Mouse (Mus musculus) limb, embryonic 11.5 days (tissue): ENCODE data around the gene Rnaseh2c. TPM values are rescaled to one million over a fixed set of nuclear protein-coding genes. Genes with fewer than 3 reads are reported as not detected.
A peak's percentile ranks its signal among the peaks of the same experiment; 100 is the strongest.

Experiments
- ATAC-seq: fragments of 200-750 bp; cut with Nextera tagmentation; 2 replicates; pipeline ENCODE4 v1.8.0; 2017; ENCODE audit warnings: low read depth; ENCODE audit not compliant: insufficient number of reproducible peaks, low FRiP score, low TSS enrichment
- DNase-seq: peaks from one replicate; pipeline ENCODE4 v3.0.0-alpha.2; 2015; ENCODE audit warnings: low spot score
- H3K27ac ChIP-seq: fragments of 300-500 bp; sonication (generic); replicated peaks from 2 replicates; pipeline ENCODE4 v1.5.1; 2014; ENCODE audit warnings: low read depth, mild to moderate bottlenecking, low read length
- H3K27me3 ChIP-seq: fragments of 300-500 bp; sonication (generic); 2 replicates; pipeline ENCODE4 v1.6.1; 2014; ENCODE audit warnings: mild to moderate bottlenecking, low read length, mixed read lengths; ENCODE audit not compliant: control insufficient read depth, insufficient read depth
- H3K36me3 ChIP-seq: fragments of 300-500 bp; sonication (generic); 2 replicates; pipeline ENCODE4 v1.6.1; 2014; ENCODE audit warnings: mild to moderate bottlenecking, low read length, moderate library complexity, mixed read lengths; ENCODE audit not compliant: control insufficient read depth, insufficient read depth
- H3K4me1 ChIP-seq: fragments of 300-500 bp; sonication (generic); 2 replicates; pipeline ENCODE4 v1.6.1; 2014; ENCODE audit warnings: low read length, mixed read lengths; ENCODE audit not compliant: control insufficient read depth, insufficient read depth
- H3K4me2 ChIP-seq: fragments of 300-500 bp; sonication (generic); 2 replicates; pipeline ENCODE4 v1.6.1; 2014; ENCODE audit warnings: low read depth, mild to moderate bottlenecking, moderate library complexity; ENCODE audit not compliant: severe bottlenecking
- H3K4me3 ChIP-seq: fragments of 300-500 bp; sonication (generic); 2 replicates; pipeline ENCODE4 v1.5.1; 2014; ENCODE audit warnings: low read depth, low read length
- H3K9ac ChIP-seq: fragments of 300-500 bp; sonication (generic); 2 replicates; pipeline ENCODE4 v1.6.1; 2014; ENCODE audit warnings: mild to moderate bottlenecking, low read length
- H3K9me3 ChIP-seq: fragments of 300-500 bp; sonication (generic); 2 replicates; pipeline ENCODE4 v1.6.1; 2016; ENCODE audit warnings: low read length; ENCODE audit not compliant: control insufficient read depth
- WGBS: fragments of 180-500 bp; shearing (Covaris S2); extraction: QIAGEN DNeasy Blood & Tissue Kit; methylation state at CpG from one replicate; pipeline ENCODE4 v1.1.7; 2014; 5-methylcytosine and 5-hydroxymethylcytosine counted together
- polyA plus RNA-seq: library from polyadenylated mRNA; unstranded; fragments of >200 nt; fragmentation: Nextera tagmentation; extraction: Ambion mirVana; gene quantifications from 2 replicates; pipeline ENCODE4 v1.2.1, GENCODE M21; 2014

The Rnaseh2c gene
- polyA plus RNA-seq, 1 experiment from 2014 or later, result 185 TPM

- DNase-seq, result no peak
- ATAC-seq, result no peak
- Histone ChIP-seq H3K36me3 (no peaks in the 10 kb centered on the region), H3K27ac (no peak overlapping the region), H3K4me2 (no peak overlapping the region; the same call in 1 of the 2 replicates), H3K4me3 (no peak overlapping the region), H3K9ac (no peak overlapping the region), H3K4me1 (peaks cover 4% of the 10 kb centered on the region; the same call in 1 of the 2 replicates), H3K27me3 (no peaks in the 10 kb centered on the region), H3K9me3 (no peaks in the 10 kb centered on the region)
- WGBS, result 80% methylated on average over 9 of the region's 9 CpGs
These were observed 30.4 kb downstream of the Rnaseh2c start for GRCm38 (mm10) chr19:5632120-5632519.

DNA sequence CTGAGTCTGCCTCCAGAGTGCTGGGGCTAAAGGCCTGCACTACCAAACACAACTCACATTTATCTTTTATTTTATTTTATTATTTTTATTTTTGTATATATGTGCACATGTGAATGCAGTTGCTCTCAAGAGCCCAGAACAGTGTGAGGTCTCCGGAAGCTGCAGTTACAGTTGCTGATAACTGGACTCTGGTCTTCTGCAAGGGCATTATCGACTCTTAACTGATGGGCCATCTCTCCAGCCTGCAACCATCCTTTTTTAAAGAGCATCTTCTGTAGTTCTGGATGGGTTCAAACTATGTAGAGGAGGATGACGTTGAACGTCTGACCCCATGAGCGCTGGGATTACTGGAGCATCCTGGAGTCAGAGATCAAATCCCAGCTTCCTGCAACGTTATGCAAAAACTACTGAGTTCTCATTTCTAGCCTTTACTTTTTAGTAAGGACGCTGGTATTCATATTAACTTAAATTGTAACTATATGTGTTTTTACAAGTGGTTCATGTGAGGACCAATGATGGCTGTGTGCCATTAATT lies 34.4 kb downstream of the Rnaseh2c start:
- Histone ChIP-seq H3K4me2 (no peak overlapping the region), H3K27me3 (no peaks in the 10 kb centered on the region), H3K9me3 (no peaks in the 10 kb centered on the region), H3K9ac (no peak overlapping the region), H3K4me1 (peaks cover 8% of the 10 kb centered on the region), H3K36me3 (peaks cover 10% of the 10 kb centered on the region), H3K27ac (no peak overlapping the region), H3K4me3 (no peak overlapping the region)
- DNase-seq, result no peak
- WGBS, result 82% methylated on average over 7 of the region's 7 CpGs
- no peak for ATAC-seq

GRCm38 (mm10) chr19:5636571-5637041 lies 34.9 kb downstream of the Rnaseh2c start:
- H3K27me3 ChIP-seq, result no peaks in the 10 kb centered on the region
- peak overlapping the region; percentile 72 for H3K4me2 ChIP-seq
- WGBS, result 43% methylated on average over 12 of the region's 12 CpGs
- peaks cover 15% of the 10 kb centered on the region for H3K36me3 ChIP-seq
- DNase-seq, result no peak
- H3K4me3 ChIP-seq, result peak overlapping the region; percentile 74
- peaks cover 8% of the 10 kb centered on the region for H3K4me1 ChIP-seq
- H3K9me3 ChIP-seq, result no peaks in the 10 kb centered on the region
- ATAC-seq, result no peak
- H3K27ac ChIP-seq, result peak overlapping the region; percentile 58
- H3K9ac ChIP-seq, result peak overlapping the region; percentile 71

DNA sequence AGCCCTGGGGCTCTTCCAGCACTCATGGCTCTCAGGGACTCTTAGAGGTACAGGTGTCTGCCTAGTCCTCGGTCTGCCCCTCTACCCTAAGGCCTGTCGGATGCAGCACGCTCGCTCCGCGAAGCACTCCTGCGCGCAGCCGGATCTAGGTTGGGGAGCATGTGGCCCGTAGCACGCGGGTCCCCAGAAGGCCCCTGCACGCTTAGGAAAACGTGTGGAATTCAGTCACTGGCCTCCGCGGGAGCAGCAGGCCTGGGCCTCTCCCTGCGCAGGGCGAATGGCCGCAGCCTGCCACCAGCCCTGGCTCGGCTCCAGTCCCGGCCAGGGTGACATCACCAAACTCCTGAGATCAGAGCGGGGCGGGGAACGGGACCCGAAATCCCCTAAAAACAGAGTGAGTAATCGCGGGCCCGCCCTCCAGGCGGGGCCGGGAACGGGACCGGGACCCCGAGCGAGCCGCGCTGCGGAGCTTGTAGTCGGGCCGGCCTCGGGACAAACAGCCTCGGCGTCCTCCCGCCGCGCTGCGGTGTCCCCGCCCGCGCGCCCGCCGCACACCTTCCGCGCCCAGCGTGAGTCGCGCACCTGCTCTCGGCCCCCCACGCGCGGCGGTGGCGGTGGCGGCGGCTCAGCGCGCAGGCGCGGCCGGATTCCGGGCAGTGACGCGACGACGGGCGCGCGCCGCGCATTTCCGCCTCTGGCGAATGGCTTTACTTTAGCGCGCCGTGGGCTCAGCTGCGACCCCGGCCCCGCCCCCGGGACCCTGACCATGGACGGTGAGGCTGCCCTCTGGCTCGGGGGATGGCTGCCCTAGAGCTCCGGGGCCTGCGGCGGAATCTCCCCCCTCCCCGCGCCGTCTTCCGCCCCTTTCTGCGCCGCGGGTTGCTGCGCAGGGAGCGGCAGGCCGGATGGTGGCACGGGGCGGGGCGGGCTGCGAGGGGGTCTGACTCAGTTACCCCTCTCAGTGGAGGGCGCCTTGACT lies 35.7 kb downstream of the Rnaseh2c start, which contains the start of gene Rela:
Gene Rela (plus strand): TSS at position 415 of the 979 bp plus-strand sequence.
- H3K27me3 ChIP-seq, result no peaks in the 10 kb centered on the region
- H3K4me2 ChIP-seq, result peak within 1 kb of the TSS; percentile 72
- H3K27ac ChIP-seq, result peak within 1 kb of the TSS; percentile 58
- under 1% methylated on average over 108 of the region's 109 CpGs for WGBS
- DNase-seq (peak; percentile 85), ATAC-seq (peak; percentile 79)
- H3K4me3 ChIP-seq, result peak within 1 kb of the TSS; percentile 74
- H3K36me3 ChIP-seq, result peaks cover 19% of the 10 kb centered on the region
- peaks cover 8% of the 10 kb centered on the region for H3K4me1 ChIP-seq
- no peaks in the 10 kb centered on the region for H3K9me3 ChIP-seq
- H3K9ac ChIP-seq, result peak within 1 kb of the TSS; percentile 71

- WGBS, result 92% methylated on average over 18 of the region's 18 CpGs
- H3K36me3 ChIP-seq, result peaks cover 29% of the 10 kb centered on the region
- DNase-seq (no peak), ATAC-seq (no peak)
- peak overlapping the region; percentile 71 for H3K9ac ChIP-seq
- peak overlapping the region; percentile 72 for H3K4me2 ChIP-seq
- H3K4me1 ChIP-seq, result peaks cover 8% of the 10 kb centered on the region
- no peak overlapping the region for H3K27ac ChIP-seq
- no peaks in the 10 kb centered on the region for H3K9me3 ChIP-seq
- H3K4me3 ChIP-seq, result peak overlapping the region; percentile 74
- no peaks in the 10 kb centered on the region for H3K27me3 ChIP-seq
These were observed 36.8 kb downstream of the Rnaseh2c start for GRCm38 (mm10) chr19:5638416-5639005.

DNA sequence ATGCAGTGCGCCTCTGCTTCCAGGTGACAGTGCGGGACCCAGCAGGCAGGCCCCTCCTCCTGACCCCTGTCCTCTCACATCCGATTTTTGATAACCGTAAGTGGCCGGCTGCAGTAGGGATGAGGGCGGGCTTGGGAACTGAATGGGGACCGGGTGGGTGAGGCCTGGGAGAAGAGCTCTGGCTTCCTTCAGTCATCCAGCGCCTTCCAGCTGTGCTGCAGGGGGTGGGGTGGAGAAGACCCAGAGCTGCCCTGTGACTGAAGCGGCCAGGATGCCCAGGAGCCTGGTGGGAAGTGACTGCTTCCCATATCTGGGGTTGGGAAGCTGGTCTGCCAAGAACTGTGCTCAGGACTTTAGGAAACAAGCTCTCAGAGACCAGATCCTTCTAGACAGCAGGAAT lies 38.7 kb downstream of the Rnaseh2c start:
- no peak overlapping the region for H3K27ac ChIP-seq
- ATAC-seq (no peak), DNase-seq (no peak)
- 56% methylated on average over 9 of the region's 9 CpGs for WGBS
- peaks cover 8% of the 10 kb centered on the region for H3K4me1 ChIP-seq
- H3K27me3 ChIP-seq, result no peaks in the 10 kb centered on the region
- peaks cover 29% of the 10 kb centered on the region for H3K36me3 ChIP-seq
- H3K9ac ChIP-seq, result no peak overlapping the region
- H3K9me3 ChIP-seq, result no peaks in the 10 kb centered on the region
- H3K4me2 ChIP-seq, result no peak overlapping the region
- no peak overlapping the region for H3K4me3 ChIP-seq

DNA sequence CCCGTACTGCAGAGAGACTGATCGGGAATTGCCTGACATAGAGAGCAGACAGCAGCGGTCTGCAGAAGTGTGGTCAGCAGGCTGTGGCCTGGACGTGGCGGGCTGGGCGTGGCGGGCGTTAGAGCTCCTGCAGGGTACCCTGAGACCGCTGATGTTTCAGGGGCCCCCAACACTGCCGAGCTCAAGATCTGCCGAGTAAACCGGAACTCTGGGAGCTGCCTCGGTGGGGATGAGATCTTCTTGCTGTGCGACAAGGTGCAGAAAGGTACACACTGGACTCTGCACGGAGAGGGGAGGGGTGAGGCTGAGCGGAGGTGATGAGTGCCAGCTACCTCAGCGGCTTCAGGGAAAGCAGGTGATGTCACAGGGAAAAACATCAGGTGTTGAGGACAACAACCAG lies 39.3 kb downstream of the Rnaseh2c start:
- peaks cover 8% of the 10 kb centered on the region for H3K4me1 ChIP-seq
- H3K36me3 ChIP-seq, result peaks cover 34% of the 10 kb centered on the region
- H3K4me3 ChIP-seq, result no peak overlapping the region
- H3K9ac ChIP-seq, result no peak overlapping the region
- H3K27me3 ChIP-seq, result no peaks in the 10 kb centered on the region
- H3K27ac ChIP-seq, result no peak overlapping the region
- H3K4me2 ChIP-seq, result no peak overlapping the region
- WGBS, result 89% methylated on average over 17 of the region's 17 CpGs
- DNase-seq (no peak), ATAC-seq (no peak)
- no peaks in the 10 kb centered on the region for H3K9me3 ChIP-seq

- Histone ChIP-seq H3K9me3 (no peaks in the 10 kb centered on the region), H3K9ac (no peak overlapping the region), H3K4me1 (peaks cover 7% of the 10 kb centered on the region), H3K27ac (no peak overlapping the region), H3K27me3 (no peaks in the 10 kb centered on the region), H3K4me2 (no peak overlapping the region), H3K36me3 (peaks cover 37% of the 10 kb centered on the region), H3K4me3 (no peak overlapping the region)
- ATAC-seq (no peak), DNase-seq (no peak)
- WGBS, result 92% methylated on average over 8 of the region's 8 CpGs
These were observed 40.0 kb downstream of the Rnaseh2c start for GRCm38 (mm10) chr19:5641641-5642040.
